Mouse (Mus musculus) monocyte, adult 59 days (primary cell): Measurements from ENCODE around the gene Arap2. TPM values are rescaled to one million over a fixed set of nuclear protein-coding genes. Genes with fewer than 3 reads are reported as not detected.

Experiments
- total RNA-seq, 2 experiments: library from RNA; stranded (reverse); gene quantifications; one replicate each; pipeline ENCODE4 v1.2.4; 2023

Arap2 gene
- 10 to 100 TPM; 19.4 to 35.8 TPM for total RNA-seq

DNA sequence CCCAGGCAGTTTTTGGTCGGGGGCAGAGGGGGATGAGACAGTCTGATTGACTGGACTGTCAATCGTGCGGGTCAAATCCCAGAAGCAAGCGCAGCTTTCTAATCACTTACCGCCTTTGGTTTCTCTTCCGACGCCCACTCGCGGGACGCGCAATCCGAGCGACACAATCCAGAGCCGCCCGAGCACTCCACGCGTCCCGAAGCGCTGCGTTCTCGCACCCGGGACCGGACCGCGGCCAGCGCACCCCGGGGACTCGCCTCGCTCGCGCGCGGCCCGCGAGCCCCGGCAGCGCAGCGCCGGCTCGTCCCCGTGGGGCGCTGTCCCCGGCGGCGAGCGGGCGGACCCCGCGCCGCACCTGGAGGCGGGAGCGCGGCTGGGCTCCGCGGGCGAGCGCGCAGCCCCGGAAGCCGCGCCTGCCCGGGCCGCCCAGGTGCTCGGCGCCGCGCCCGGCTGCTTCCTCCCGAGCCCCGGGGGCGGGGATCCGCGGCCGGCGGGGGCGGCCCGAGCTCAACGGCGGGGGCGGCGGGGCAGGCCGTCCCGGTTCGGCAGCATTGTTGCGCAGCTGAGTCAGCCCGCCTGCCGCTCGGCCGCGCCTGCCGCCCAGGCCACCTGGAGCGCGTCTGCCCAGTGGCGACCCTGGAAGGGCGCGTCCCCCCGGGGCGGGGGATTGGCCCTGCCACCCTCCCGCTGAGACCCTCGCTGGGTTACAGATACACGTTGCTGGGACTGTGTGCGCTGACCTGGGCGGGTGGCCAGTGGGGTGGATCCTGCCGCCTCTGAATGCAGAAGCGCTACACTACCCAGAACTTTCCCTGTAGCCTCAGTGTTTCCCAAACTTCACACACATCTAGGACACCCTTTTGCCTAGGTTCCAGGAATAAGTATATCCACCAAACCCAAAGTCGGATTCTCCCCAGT, at the start of gene Arap2:
Arap2 (minus strand) TSS at position 376 of the 918 bp plus-strand sequence.

DNA sequence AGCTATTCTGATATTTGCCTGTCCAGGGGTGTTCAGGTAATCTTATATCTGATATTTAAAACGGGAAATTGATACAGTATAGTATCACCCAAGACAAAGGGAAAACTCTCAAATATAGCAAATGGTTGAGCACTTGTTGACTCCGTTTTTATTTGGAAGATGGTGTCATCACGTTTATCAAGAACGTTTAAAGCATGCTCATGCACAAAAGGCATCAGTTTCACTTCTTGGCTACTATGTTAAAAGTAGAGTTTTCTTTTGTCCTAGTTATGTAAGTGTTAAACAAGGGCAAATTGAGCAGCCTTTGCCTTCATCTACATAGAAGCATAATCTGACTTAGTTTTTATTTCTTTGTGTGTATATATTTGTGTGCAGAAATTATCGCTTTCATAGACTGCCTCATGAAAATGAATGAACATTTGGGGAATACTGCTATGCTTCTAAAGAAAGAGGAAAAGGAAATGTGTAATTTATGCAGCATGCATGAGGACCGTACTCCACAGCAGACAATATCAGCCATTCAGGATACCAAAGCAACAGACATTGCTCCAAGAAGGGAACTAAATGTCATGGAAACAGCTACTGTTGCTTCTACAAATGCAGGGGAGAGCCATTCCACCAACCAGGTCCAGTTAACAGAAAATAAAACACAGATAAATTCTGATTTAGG, 47.6 kb upstream of the Arap2 start, which contains the start of gene Dthd1:
Dthd1 (plus strand) TSS at position 422 of the 670 bp plus-strand sequence.

Other genes with a start within 250 kb of the Arap2 start
- under 1 TPM in 1 of 2 experiments, not detected in 1; 0.43 TPM for gene Dthd1, start 47.7 kb upstream of the Arap2 start, total RNA-seq